Mouse (Mus musculus) limb, embryonic 11.5 days (tissue): ENCODE data around the gene Mier1. TPM values are rescaled to one million over a fixed set of nuclear protein-coding genes. Genes with fewer than 3 reads are reported as not detected.
"Not testable (repeated sequence)": the region's sequence is repeated elsewhere in the genome, so short reads cannot be mapped to it uniquely, and the experiment has no call there.

Source experiments
- ATAC-seq: fragments of 200-750 bp; cut with Nextera tagmentation; 2 replicates; pipeline ENCODE4 v1.8.0; 2017; ENCODE audit warnings: low read depth; ENCODE audit not compliant: insufficient number of reproducible peaks, low FRiP score, low TSS enrichment
- DNase-seq: peaks from one replicate; pipeline ENCODE4 v3.0.0-alpha.2; 2015; ENCODE audit warnings: low spot score
- H3K27ac ChIP-seq: fragments of 300-500 bp; sonication (generic); replicated peaks from 2 replicates; pipeline ENCODE4 v1.5.1; 2014; ENCODE audit warnings: low read depth, mild to moderate bottlenecking, low read length
- H3K27me3 ChIP-seq: fragments of 300-500 bp; sonication (generic); 2 replicates; pipeline ENCODE4 v1.6.1; 2014; ENCODE audit warnings: mild to moderate bottlenecking, low read length, mixed read lengths; ENCODE audit not compliant: control insufficient read depth, insufficient read depth
- H3K36me3 ChIP-seq: fragments of 300-500 bp; sonication (generic); 2 replicates; pipeline ENCODE4 v1.6.1; 2014; ENCODE audit warnings: mild to moderate bottlenecking, low read length, moderate library complexity, mixed read lengths; ENCODE audit not compliant: control insufficient read depth, insufficient read depth
- H3K4me1 ChIP-seq: fragments of 300-500 bp; sonication (generic); 2 replicates; pipeline ENCODE4 v1.6.1; 2014; ENCODE audit warnings: low read length, mixed read lengths; ENCODE audit not compliant: control insufficient read depth, insufficient read depth
- H3K4me2 ChIP-seq: fragments of 300-500 bp; sonication (generic); 2 replicates; pipeline ENCODE4 v1.6.1; 2014; ENCODE audit warnings: low read depth, mild to moderate bottlenecking, moderate library complexity; ENCODE audit not compliant: severe bottlenecking
- H3K4me3 ChIP-seq: fragments of 300-500 bp; sonication (generic); 2 replicates; pipeline ENCODE4 v1.5.1; 2014; ENCODE audit warnings: low read depth, low read length
- H3K9ac ChIP-seq: fragments of 300-500 bp; sonication (generic); 2 replicates; pipeline ENCODE4 v1.6.1; 2014; ENCODE audit warnings: mild to moderate bottlenecking, low read length
- H3K9me3 ChIP-seq: fragments of 300-500 bp; sonication (generic); 2 replicates; pipeline ENCODE4 v1.6.1; 2016; ENCODE audit warnings: low read length; ENCODE audit not compliant: control insufficient read depth
- WGBS: fragments of 180-500 bp; shearing (Covaris S2); extraction: QIAGEN DNeasy Blood & Tissue Kit; methylation state at CpG from one replicate; pipeline ENCODE4 v1.1.7; 2014; 5-methylcytosine and 5-hydroxymethylcytosine counted together
- polyA plus RNA-seq: library from polyadenylated mRNA; unstranded; fragments of >200 nt; fragmentation: Nextera tagmentation; extraction: Ambion mirVana; gene quantifications from 2 replicates; pipeline ENCODE4 v1.2.1, GENCODE M21; 2014

Mier1 gene
- polyA plus RNA-seq, 1 experiment from 2014 or later, result 46.3 TPM

GRCm38 (mm10) chr4:103123606-103124005 lies 9.4 kb downstream of the Mier1 start:
- DNase-seq (no peak), ATAC-seq (no peak)
- no peaks in the 10 kb centered on the region; the same call in 1 of the 2 replicates for H3K36me3 ChIP-seq
- H3K9me3 ChIP-seq, result no peaks in the 10 kb centered on the region
- H3K27me3 ChIP-seq, result no peaks in the 10 kb centered on the region
- H3K27ac ChIP-seq, result no peak overlapping the region
- no peak overlapping the region for H3K4me3 ChIP-seq
- peaks cover 5% of the 10 kb centered on the region; the same call in 1 of the 2 replicates for H3K4me1 ChIP-seq
- no peak overlapping the region for H3K4me2 ChIP-seq
- no peak overlapping the region for H3K9ac ChIP-seq

GRCm38 (mm10) chr4:103126533-103126932 lies 12.3 kb downstream of the Mier1 start:
- Histone ChIP-seq H3K4me2 (no peak overlapping the region), H3K27me3 (no peaks in the 10 kb centered on the region), H3K36me3 (no peaks in the 10 kb centered on the region; the same call in 1 of the 2 replicates), H3K9ac (no peak overlapping the region), H3K4me1 (no peaks in the 10 kb centered on the region), H3K27ac (no peak overlapping the region), H3K4me3 (no peak overlapping the region), H3K9me3 (no peaks in the 10 kb centered on the region)
- WGBS, result 88% methylated on average over 4 of the region's 4 CpGs
- no peak for DNase-seq
- no peak for ATAC-seq

GRCm38 (mm10) chr4:103136946-103137345 lies 22.8 kb downstream of the Mier1 start:
- DNase-seq (no peak), ATAC-seq (no peak)
- Histone ChIP-seq H3K4me1 (no peaks in the 10 kb centered on the region), H3K27ac (no peak overlapping the region), H3K9me3 (no peaks in the 10 kb centered on the region), H3K4me2 (no peak overlapping the region), H3K4me3 (no peak overlapping the region), H3K36me3 (peaks cover 8% of the 10 kb centered on the region; the same call in 1 of the 2 replicates), H3K27me3 (no peaks in the 10 kb centered on the region), H3K9ac (no peak overlapping the region)
- WGBS, result 81% methylated on average over 1 of the region's 1 CpGs

- no peak overlapping the region for H3K9ac ChIP-seq
- H3K36me3 ChIP-seq, result peaks cover 18% of the 10 kb centered on the region
- whole genome bisulfite sequencing, result 55% methylated on average over 5 of the region's 5 CpGs
- DNase-seq (peak; percentile 85), ATAC-seq (no peak)
- no peaks in the 10 kb centered on the region for H3K27me3 ChIP-seq
- H3K4me2 ChIP-seq, result no peak overlapping the region
- no peaks in the 10 kb centered on the region for H3K4me1 ChIP-seq
- H3K27ac ChIP-seq, result no peak overlapping the region
- H3K4me3 ChIP-seq, result no peak overlapping the region
- no peaks in the 10 kb centered on the region for H3K9me3 ChIP-seq
Observed at GRCm38 (mm10) chr4:103146339-103146738, 32.1 kb downstream of the Mier1 start.

- DNase-seq (no peak), ATAC-seq (no peak)
- Histone ChIP-seq H3K27me3 (no peaks in the 10 kb centered on the region), H3K4me1 (no peaks in the 10 kb centered on the region), H3K4me3 (no peak overlapping the region), H3K4me2 (no peak overlapping the region), H3K9me3 (no peaks in the 10 kb centered on the region), H3K36me3 (peaks cover 21% of the 10 kb centered on the region), H3K27ac (no peak overlapping the region), H3K9ac (no peak overlapping the region)
- 91% methylated on average over 5 of the region's 5 CpGs for WGBS
Observed at GRCm38 (mm10) chr4:103151946-103152345, 37.8 kb downstream of the Mier1 start.

- Histone ChIP-seq H3K4me2 (no peak overlapping the region), H3K27me3 (no peaks in the 10 kb centered on the region), H3K4me1 (no peaks in the 10 kb centered on the region), H3K27ac (no peak overlapping the region), H3K36me3 (peaks cover 5% of the 10 kb centered on the region), H3K9ac (no peak overlapping the region), H3K4me3 (no peak overlapping the region), H3K9me3 (no peaks in the 10 kb centered on the region)
- ATAC-seq (no peak), DNase-seq (no peak)
- WGBS, result 90% methylated on average over 4 of the region's 4 CpGs
Observed at GRCm38 (mm10) chr4:103158781-103159180, 44.6 kb downstream of the Mier1 start.

- H3K4me2 ChIP-seq, H3K36me3 ChIP-seq, H3K4me1 ChIP-seq, H3K27ac ChIP-seq, ATAC-seq, H3K9me3 ChIP-seq, DNase-seq, H3K9ac ChIP-seq, H3K4me3 ChIP-seq, H3K27me3 ChIP-seq: not testable (repeated sequence)
- WGBS, result 93% methylated on average over 1 of the region's 1 CpGs
Observed at GRCm38 (mm10) chr4:103166198-103166597, 52.0 kb downstream of the Mier1 start.

- Histone ChIP-seq H3K4me3 (no peak overlapping the region), H3K36me3 (no peaks in the 10 kb centered on the region), H3K27me3 (no peaks in the 10 kb centered on the region), H3K4me2 (no peak overlapping the region), H3K9me3 (no peaks in the 10 kb centered on the region), H3K27ac (no peak overlapping the region), H3K4me1 (no peaks in the 10 kb centered on the region), H3K9ac (no peak overlapping the region)
- ATAC-seq, result no peak
- 89% methylated on average over 3 of the region's 3 CpGs for WGBS
- no peak for DNase-seq
Observed at GRCm38 (mm10) chr4:103171256-103171655, 57.1 kb downstream of the Mier1 start.

GRCm38 (mm10) chr4:103173507-103173906 lies 59.3 kb downstream of the Mier1 start:
- H3K9me3 ChIP-seq, result no peaks in the 10 kb centered on the region
- WGBS, result 82% methylated on average over 6 of the region's 6 CpGs
- ATAC-seq, result no peak
- H3K27ac ChIP-seq, result no peak overlapping the region
- H3K36me3 ChIP-seq, result no peaks in the 10 kb centered on the region
- no peak overlapping the region for H3K4me3 ChIP-seq
- no peak overlapping the region for H3K4me2 ChIP-seq
- no peaks in the 10 kb centered on the region for H3K27me3 ChIP-seq
- no peak overlapping the region for H3K9ac ChIP-seq
- H3K4me1 ChIP-seq, result no peaks in the 10 kb centered on the region
- DNase-seq, result no peak
